17 mouse cellular contexts compared by ENCODE assay signal in genomic region chr6:5517091-5517490, GRCm38 (mm10).
"Had no signal": no experiment of that assay in that cellular context is flagged by ENCODE, and none has a peak within 500 bp of the region (broad histone marks: within the 10 kb centered on the region; RNA-seq: fewer than 3 reads in every experiment).

No protein-coding gene starts in this region.

- ATAC-seq: liver, embryonic 12.5 days; midbrain, embryonic 16.5 days had no signal

- H3K9me3 ChIP-seq: limb, embryonic 12.5 days; limb, embryonic 15.5 days; liver, embryonic 12.5 days; liver, embryonic 15.5 days; lung, embryonic 15.5 days; megakaryocyte, embryonic 14.5 days; midbrain, embryonic 10.5 days had no signal

- DNase-seq: kidney, adult 9 months; kidney, postnatal 14 days; kidney, postnatal 4 days; left cerebral cortex, postnatal 4 days; lung, adult 18-20 months; lung, postnatal 10 days; lung, postnatal 36 days; thymus, adult 18-20 months; thymus, postnatal 36 days had no signal

- H3K9ac ChIP-seq: limb, embryonic 12.5 days; limb, embryonic 15.5 days; liver, embryonic 12.5 days; liver, embryonic 15.5 days; lung, embryonic 15.5 days had no signal

- H3K4me2 ChIP-seq: limb, embryonic 12.5 days; limb, embryonic 15.5 days; liver, embryonic 12.5 days; liver, embryonic 15.5 days; lung, embryonic 15.5 days had no signal

- H3K27ac ChIP-seq: limb, embryonic 12.5 days; limb, embryonic 15.5 days; liver, embryonic 12.5 days; liver, embryonic 15.5 days; lung, embryonic 15.5 days; midbrain, embryonic 10.5 days had no signal

- H3K27me3 ChIP-seq: limb, embryonic 12.5 days; limb, embryonic 15.5 days; liver, embryonic 12.5 days; liver, embryonic 15.5 days; lung, embryonic 15.5 days; megakaryocyte, embryonic 14.5 days had no signal

- H3K36me3 ChIP-seq: limb, embryonic 12.5 days; limb, embryonic 15.5 days; liver, embryonic 12.5 days; liver, embryonic 15.5 days; lung, embryonic 15.5 days; midbrain, embryonic 10.5 days had no signal

- H3K4me3 ChIP-seq: limb, embryonic 12.5 days; limb, embryonic 15.5 days; liver, embryonic 12.5 days; liver, embryonic 15.5 days; lung, embryonic 15.5 days; megakaryocyte, embryonic 14.5 days; midbrain, embryonic 10.5 days had no signal

- H3K4me1 ChIP-seq: limb, embryonic 12.5 days; limb, embryonic 15.5 days; liver, embryonic 12.5 days; liver, embryonic 15.5 days; lung, embryonic 15.5 days; megakaryocyte, embryonic 14.5 days; midbrain, embryonic 10.5 days had no signal
